Mouse (Mus musculus) erythroblast, embryonic 14.5 days (primary cell): ENCODE measurements around the gene Smarcb1.

Experiments used
- GATA1 ChIP-seq: IDR thresholded peaks from 2 replicates; pipeline ENCODE4 v1.6.1; 2012; ENCODE audit warnings: low read length, inconsistent platforms, mixed read lengths
- TAL1 ChIP-seq: IDR thresholded peaks from 3 replicates; pipeline ENCODE4 v1.6.1; 2012; ENCODE audit warnings: low read length, inconsistent platforms, mixed read lengths

GRCm38 (mm10) chr10:75855416-75855981 is 65.9 kb downstream of the Smarcb1 start:
- no peak for TF ChIP-seq GATA1
- TF ChIP-seq TAL1 = no peak
